Mouse (Mus musculus): Measurements from ENCODE around the gene Gpbar1. TPM values are rescaled to one million over a fixed set of nuclear protein-coding genes. Genes with fewer than 3 reads are reported as not detected.
"Not testable (repeated sequence)": the region's sequence is repeated elsewhere in the genome, so short reads cannot be mapped to it uniquely, and the experiment has no call there.

The Gpbar1 gene
- polyA plus RNA-seq, 1 experiment from 2014 or later: not detected

GRCm38 (mm10) chr1:74280591-74281325 lies 2.4 kb downstream of the Gpbar1 start:
- Histone ChIP-seq H3K4me3 (no peak overlapping the region), H3K27ac (replicated peaks) (no peak overlapping the region), H3K9me3 (no peaks in the 10 kb centered on the region), H3K4me2 (replicated peaks) (no peak overlapping the region), H3K4me1 (peaks cover 18% of the 10 kb centered on the region), H3K27me3 (no peaks in the 10 kb centered on the region), H3K9ac (replicated peaks) (no peak overlapping the region), H3K36me3 (peaks cover 35% of the 10 kb centered on the region)
- WGBS: 94% methylated on average over 14 of the region's 14 CpGs
- ATAC-seq (replicated peaks): no peak

GRCm38 (mm10) chr1:74281372-74281771 lies 3.0 kb downstream of the Gpbar1 start:
- no peak overlapping the region for H3K4me2 ChIP-seq (replicated peaks)
- H3K4me1 ChIP-seq: peaks cover 23% of the 10 kb centered on the region
- H3K27ac ChIP-seq (replicated peaks): no peak overlapping the region
- no peaks in the 10 kb centered on the region for H3K9me3 ChIP-seq
- no peak overlapping the region for H3K4me3 ChIP-seq
- H3K36me3 ChIP-seq: peaks cover 35% of the 10 kb centered on the region
- H3K9ac ChIP-seq (replicated peaks): no peak overlapping the region
- H3K27me3 ChIP-seq: no peaks in the 10 kb centered on the region
- no peak for ATAC-seq (replicated peaks)
- 98% methylated on average over 2 of the region's 2 CpGs for WGBS

GRCm38 (mm10) chr1:74281886-74282285 lies 3.5 kb downstream of the Gpbar1 start:
- H3K9ac ChIP-seq (replicated peaks): no peak overlapping the region
- no peak for ATAC-seq (replicated peaks)
- H3K27ac ChIP-seq (replicated peaks): no peak overlapping the region
- no peaks in the 10 kb centered on the region for H3K9me3 ChIP-seq
- peaks cover 35% of the 10 kb centered on the region for H3K36me3 ChIP-seq
- no peak overlapping the region for H3K4me3 ChIP-seq
- WGBS: 96% methylated on average over 8 of the region's 8 CpGs
- peaks cover 23% of the 10 kb centered on the region for H3K4me1 ChIP-seq
- no peak overlapping the region for H3K4me2 ChIP-seq (replicated peaks)
- no peaks in the 10 kb centered on the region for H3K27me3 ChIP-seq

GRCm38 (mm10) chr1:74282896-74283625 lies 4.7 kb downstream of the Gpbar1 start:
- H3K27ac ChIP-seq (replicated peaks): no peak overlapping the region
- H3K4me2 ChIP-seq (replicated peaks): peak overlapping the region; percentile 62; the same call in 1 of the 2 replicates
- no peak overlapping the region for H3K9ac ChIP-seq (replicated peaks)
- H3K9me3 ChIP-seq: no peaks in the 10 kb centered on the region
- H3K4me1 ChIP-seq: peaks cover 26% of the 10 kb centered on the region
- no peaks in the 10 kb centered on the region for H3K27me3 ChIP-seq
- peaks cover 35% of the 10 kb centered on the region for H3K36me3 ChIP-seq
- 84% methylated on average over 10 of the region's 10 CpGs for WGBS
- H3K4me3 ChIP-seq: no peak overlapping the region
- ATAC-seq (replicated peaks): no peak

GRCm38 (mm10) chr1:74283686-74284463 lies 5.5 kb downstream of the Gpbar1 start:
- H3K4me2 ChIP-seq (replicated peaks): peak overlapping the region; percentile 62
- peak; percentile 35 for ATAC-seq (replicated peaks)
- no peaks in the 10 kb centered on the region for H3K9me3 ChIP-seq
- H3K4me3 ChIP-seq: peak overlapping the region; percentile 90
- peaks cover 35% of the 10 kb centered on the region for H3K36me3 ChIP-seq
- H3K27me3 ChIP-seq: no peaks in the 10 kb centered on the region
- WGBS: 16% methylated on average over 15 of the region's 15 CpGs
- peaks cover 26% of the 10 kb centered on the region for H3K4me1 ChIP-seq
- peak overlapping the region; percentile 76 for H3K27ac ChIP-seq (replicated peaks)
- H3K9ac ChIP-seq (replicated peaks): peak overlapping the region; percentile 84

GRCm38 (mm10) chr1:74284543-74285160 lies 6.3 kb downstream of the Gpbar1 start, which contains the start of the genes Aamp and Pnkd:
TSS of gene Aamp (minus strand) at chr1:74284738.
TSS of gene Pnkd (plus strand) at chr1:74284930.
- Histone ChIP-seq H3K4me3 (peak within 1 kb of the TSS; percentile 90), H3K4me2 (replicated peaks) (peak within 1 kb of the TSS; percentile 62), H3K9me3 (no peaks in the 10 kb centered on the region), H3K27ac (replicated peaks) (peak within 1 kb of the TSS; percentile 76), H3K9ac (replicated peaks) (peak within 1 kb of the TSS; percentile 84), H3K27me3 (no peaks in the 10 kb centered on the region), H3K36me3 (peaks cover 29% of the 10 kb centered on the region), H3K4me1 (peaks cover 26% of the 10 kb centered on the region)
- under 1% methylated on average over 56 of the region's 56 CpGs for WGBS
- peak; percentile 98 for ATAC-seq (replicated peaks)

GRCm38 (mm10) chr1:74285212-74286010 lies 7.1 kb downstream of the Gpbar1 start:
- Histone ChIP-seq H3K9me3 (no peaks in the 10 kb centered on the region), H3K4me3 (peak overlapping the region; percentile 90), H3K36me3 (peaks cover 23% of the 10 kb centered on the region), H3K27ac (replicated peaks) (no peak overlapping the region), H3K4me1 (peaks cover 31% of the 10 kb centered on the region), H3K27me3 (no peaks in the 10 kb centered on the region), H3K4me2 (replicated peaks) (peak overlapping the region; percentile 61), H3K9ac (replicated peaks) (peak overlapping the region; percentile 65)
- ATAC-seq (replicated peaks): no peak
- 4% methylated on average over 23 of the region's 23 CpGs for WGBS

- H3K4me2 ChIP-seq (replicated peaks); H3K27ac ChIP-seq (replicated peaks); H3K36me3 ChIP-seq; H3K9me3 ChIP-seq; H3K4me3 ChIP-seq; H3K9ac ChIP-seq (replicated peaks); H3K27me3 ChIP-seq; ATAC-seq (replicated peaks): not testable (repeated sequence)
- WGBS: 60% methylated on average over 15 of the region's 17 CpGs
- H3K4me1 ChIP-seq: peaks cover 31% of the 10 kb centered on the region
Observed at GRCm38 (mm10) chr1:74286869-74287607, 8.7 kb downstream of the Gpbar1 start.

GRCm38 (mm10) chr1:74288327-74288726 lies 10.0 kb downstream of the Gpbar1 start:
- Histone ChIP-seq H3K9ac (replicated peaks) (no peak overlapping the region), H3K36me3 (no peaks in the 10 kb centered on the region; the same call in 1 of the 2 replicates), H3K4me3 (no peak overlapping the region), H3K27me3 (no peaks in the 10 kb centered on the region), H3K4me2 (replicated peaks) (no peak overlapping the region), H3K4me1 (peaks cover 24% of the 10 kb centered on the region), H3K9me3 (no peaks in the 10 kb centered on the region), H3K27ac (replicated peaks) (no peak overlapping the region)
- WGBS: 81% methylated on average over 4 of the region's 4 CpGs
- no peak for ATAC-seq (replicated peaks)

- Histone ChIP-seq H3K4me1 (peaks cover 18% of the 10 kb centered on the region), H3K4me3 (no peak overlapping the region), H3K9me3 (no peaks in the 10 kb centered on the region), H3K27ac (replicated peaks) (no peak overlapping the region), H3K4me2 (replicated peaks) (no peak overlapping the region), H3K27me3 (no peaks in the 10 kb centered on the region), H3K9ac (replicated peaks) (no peak overlapping the region), H3K36me3 (no peaks in the 10 kb centered on the region; the same call in 1 of the 2 replicates)
- 91% methylated on average over 9 of the region's 9 CpGs for WGBS
- ATAC-seq (replicated peaks): no peak
Observed at GRCm38 (mm10) chr1:74289248-74289647, 10.9 kb downstream of the Gpbar1 start.
